Mouse (Mus musculus) right cerebral cortex, postnatal 4 days (tissue): ENCODE results near the gene Gm49337.

Experiments used
- DNase-seq: peaks from one replicate; pipeline ENCODE4 v3.0.0-alpha.2; 2022

Gene Gm49337

DNA sequence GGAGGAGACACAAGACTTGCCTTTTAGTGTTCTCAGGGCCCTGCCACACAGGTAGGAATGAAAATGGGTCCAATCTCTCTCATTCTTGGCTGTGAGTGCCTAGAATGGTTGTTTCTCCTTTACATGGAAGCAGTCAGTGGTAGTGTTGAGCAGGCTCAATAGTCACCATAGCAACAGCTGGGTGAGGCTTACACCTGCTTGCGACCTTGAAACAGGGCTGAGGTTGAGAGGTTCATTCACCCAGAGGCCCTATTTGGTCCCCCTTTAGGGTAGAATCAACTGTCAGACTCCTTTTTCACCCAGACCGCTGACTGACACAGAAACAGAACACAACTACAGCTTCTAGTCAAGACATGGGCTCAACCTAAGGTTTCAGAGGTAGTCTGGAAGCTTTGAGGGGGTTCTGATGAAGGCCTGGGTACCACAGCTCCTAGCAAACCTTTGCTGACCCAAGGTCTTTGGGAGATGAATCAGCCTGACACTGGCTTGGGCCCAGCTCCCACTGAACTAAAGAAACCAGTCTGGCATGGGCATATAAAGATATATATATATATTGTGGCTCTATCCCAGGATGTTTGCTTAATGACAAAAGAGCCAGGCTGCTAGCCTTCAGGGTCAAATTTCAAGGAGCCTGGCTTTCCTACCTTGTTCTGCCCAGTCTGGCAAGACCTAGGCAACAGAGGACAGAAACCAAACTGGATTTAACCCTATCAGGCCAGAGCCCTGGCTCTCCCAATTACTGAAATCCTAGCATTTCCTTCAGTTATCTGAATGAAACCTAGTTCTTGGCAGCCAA, 8.2 kb upstream of the Gm49337 start:
- no peak for DNase-seq

DNA sequence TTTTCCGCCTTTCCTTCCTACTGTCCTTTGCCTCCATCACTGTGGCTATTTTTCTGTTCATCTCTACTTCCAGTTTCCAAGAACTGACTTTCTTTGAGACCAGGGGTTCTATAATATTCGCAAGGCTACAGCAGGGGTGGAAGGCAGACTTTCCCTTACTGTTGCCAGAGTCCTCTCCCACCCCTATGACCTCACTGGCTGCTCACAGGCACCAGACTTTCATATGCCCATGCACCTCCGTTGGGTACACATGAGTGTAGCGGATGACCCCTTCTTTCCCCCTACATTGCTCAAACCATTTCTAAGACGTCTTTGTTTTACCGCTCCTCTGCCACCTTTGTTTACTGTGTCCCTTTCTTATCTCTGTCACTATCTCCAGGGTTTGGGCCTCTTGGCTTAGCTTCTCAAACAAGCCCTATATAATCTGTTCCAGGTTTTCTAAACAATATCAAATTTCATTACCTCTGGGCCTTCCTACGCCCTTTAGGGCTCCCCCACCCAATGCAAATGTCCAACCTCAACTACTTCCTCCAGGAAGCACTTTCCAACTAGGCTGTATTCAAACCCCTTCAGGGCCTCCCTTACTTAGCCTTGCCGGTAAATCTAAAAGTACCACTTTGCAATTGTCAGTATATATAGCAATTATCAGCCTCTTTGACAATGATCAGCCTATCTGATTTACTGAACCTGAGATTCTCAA, 7.3 kb upstream of the Gm49337 start:
- DNase-seq, result no peak

DNA sequence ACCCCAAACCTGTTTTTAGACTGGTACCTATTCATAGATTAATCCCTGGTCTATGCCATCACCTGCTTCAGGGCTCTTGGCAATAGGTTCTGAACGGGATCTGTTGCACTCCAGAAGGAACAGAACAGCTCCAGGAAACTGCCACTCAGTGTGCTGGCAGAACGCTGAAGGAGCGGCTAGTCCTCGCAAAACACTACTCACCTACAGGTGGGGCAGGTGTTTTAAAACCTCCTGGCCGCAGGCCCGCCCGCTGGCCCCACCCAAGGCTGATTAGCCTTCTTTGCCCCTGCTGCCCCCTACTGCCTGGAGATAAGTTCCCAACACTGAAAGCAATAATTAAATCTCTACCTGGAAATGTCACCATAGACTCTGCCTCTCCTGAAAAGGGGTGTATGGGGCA, 5.8 kb upstream of the Gm49337 start, which contains the start of gene Tspan1:
TSS of gene Tspan1 (minus strand) at position 198 of the 400 bp plus-strand sequence.
- peak; percentile 6 for DNase-seq

DNA sequence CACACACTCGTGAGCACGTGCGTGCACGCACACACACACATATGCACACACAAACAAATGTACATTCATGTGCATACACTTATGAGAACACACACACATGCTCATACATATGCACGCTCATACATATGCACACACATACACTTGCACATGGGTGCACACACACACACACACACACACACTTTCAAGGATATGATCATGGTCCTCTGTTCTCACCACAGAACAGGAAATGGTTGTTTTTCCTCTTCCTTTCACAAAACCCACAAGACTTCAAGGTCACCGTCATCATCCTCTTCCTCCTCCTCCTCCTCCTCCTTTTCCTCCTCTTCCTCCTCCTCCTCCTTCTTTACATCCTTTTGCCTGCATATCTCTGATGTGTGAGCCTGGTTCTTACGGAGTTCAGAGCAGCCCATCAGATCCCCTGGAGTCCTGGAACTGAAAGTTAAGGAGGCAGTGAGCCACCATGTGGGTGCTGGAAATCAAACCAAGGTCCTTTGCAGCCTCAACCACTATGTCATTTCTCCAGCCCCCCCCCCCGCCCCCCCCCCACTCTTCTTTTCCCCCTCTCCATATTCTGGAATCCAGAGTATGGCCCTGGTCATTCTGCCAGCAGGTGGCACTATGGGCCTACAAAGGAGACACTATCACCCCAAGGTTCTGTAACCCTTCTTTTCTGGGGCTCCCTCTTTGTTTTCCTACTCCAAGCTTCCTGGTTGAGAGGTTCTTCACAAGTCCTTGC, 4.4 kb upstream of the Gm49337 start:
- peak; percentile 86 for DNase-seq

DNA sequence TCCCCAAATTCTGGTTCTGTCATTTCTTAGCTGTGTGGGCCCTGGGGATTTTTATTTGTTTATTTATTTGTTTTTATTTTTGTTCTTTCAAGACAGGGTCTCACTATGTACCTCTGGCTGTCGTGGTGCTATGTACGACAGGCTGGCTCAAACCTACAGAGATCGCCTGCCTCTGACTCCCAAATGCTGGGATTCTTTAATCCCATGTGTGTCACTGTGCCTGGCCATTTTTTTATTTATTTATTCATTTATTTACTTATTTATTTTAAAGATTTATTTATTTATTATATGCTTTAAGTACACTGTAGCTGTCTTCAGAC, 3.9 kb upstream of the Gm49337 start:
- no peak for DNase-seq

DNA sequence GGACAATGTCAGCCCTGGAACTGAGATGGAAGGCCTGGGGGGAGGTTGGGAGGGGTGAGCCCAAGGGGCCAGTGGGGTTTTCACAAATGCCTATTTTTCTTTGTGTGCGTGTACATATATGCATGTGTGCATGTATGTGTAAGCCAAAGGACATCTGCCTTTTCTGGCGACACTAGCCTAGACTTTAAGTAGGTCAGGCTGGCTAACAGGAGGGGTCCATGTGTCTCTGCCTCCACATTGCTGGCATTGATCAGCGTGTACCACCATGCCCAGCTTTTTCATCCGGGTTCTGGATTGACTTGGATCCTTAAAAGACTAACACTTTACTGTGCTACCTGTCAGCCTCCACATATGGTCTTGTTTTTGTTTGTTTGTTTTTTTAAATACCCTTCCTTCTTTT, 568 bp downstream of the Gm49337 start:
- DNase-seq, result no peak

DNA sequence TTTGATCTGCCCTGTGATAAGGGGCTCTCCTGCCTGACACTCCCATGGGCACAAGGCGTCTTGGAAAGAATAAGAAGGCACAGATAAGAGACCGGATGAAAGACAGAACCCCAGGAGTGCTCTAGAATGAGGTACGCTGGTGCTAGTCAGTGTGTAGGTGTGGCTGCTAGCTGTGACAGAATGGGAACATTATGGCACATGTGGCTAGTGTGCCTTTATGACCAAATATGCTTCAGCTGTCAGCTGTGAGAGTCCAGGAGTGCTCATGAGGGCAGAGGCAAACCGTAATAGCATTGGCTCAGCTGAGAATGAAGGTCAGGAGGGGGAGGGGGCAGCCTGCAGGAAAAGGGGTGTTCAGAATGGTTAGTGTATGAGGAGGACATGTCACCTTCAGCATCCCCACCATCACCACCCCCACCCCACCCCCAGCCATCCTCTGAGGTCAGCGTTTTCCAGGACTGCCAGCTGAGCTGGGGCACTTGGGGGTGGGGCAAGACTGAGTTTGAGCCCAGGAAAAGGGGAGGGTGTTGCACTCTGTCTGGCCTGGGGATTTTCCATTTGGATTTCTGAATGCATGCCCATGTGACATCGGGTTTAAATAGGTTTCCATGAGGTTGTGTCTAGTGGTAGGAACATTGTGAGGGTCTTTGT, 1.4 kb downstream of the Gm49337 start:
- DNase-seq, result no peak

DNA sequence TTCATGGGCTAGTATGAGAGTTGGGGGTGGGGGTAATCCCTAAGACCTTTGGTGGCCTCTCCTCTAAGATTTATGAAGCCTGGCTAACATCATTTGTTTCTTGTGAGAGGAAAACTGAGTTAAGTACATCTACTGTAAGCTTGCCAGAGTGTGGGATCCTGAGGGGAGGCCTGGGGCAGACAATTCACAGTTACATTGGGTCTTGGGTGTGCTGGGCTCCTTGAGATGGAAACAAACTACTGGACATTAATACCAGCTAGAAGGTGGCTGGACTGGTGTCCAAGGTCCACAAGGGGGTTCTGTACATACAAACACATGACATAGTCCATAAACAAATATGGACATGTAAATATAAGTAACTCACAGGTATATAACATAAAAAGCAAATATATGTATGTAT, 2.0 kb downstream of the Gm49337 start:
- DNase-seq, result no peak

DNA sequence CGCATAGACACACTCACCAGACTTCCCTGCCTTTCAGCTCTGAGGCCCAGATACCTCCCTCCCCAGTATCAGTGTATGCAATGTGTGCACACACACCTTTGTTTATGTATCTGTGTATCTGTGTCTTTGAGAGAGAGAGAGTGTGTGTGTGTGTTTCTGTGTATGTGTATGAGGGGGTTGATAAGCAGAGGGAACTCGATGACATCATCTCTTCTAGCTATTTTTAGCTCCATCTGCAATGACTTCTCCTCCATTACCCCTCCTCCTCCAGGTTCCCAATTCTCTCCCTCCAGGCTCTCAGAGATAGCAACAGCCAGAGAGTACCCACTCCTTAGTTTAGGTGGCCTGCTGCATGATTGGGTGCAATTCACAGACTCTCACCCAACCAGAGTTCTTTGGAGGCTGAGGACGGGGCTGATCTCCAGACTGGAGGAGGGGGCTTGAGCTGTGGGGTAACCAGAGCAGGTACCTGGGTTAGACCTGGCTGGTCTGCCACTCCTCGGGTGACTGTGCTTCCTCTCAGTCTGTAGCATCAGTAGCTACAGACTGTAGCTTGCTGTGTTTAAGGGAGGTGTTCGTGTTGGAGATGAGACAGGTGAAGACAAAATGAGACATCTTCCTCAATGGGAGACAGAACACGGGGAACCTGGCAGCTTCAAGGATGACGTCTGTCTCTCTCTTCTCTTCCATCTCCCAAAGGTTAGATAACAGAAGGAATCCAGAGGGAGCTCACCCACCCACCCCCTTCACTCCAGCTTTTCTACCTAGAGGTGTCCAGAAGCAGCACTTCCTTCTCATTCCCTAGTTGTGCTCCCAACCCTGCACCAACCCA, 2.7 kb downstream of the Gm49337 start:
- DNase-seq, result no peak

DNA sequence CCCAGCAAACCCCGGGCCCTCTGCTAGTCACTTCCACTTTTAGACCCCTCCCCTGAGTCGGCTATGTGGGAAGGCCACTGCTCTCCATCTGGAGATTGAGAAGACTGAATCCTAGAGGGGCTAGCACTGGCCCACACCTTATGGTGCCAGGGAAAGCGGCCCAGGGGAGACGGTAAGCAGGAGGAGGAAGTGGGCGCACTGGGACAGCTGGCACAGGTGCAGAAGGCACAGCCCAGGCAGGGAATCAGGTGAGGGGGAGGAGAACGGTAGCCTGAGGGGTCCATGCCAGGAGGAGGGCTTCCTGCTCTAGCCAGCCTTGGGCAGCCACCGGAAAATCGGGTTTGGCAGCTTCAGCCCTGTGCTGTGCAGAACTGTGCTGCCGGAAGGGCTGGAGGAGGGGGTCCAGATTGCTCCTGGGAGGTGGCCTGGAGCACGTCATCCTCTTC, 3.4 kb downstream of the Gm49337 start:
- peak; percentile 63 for DNase-seq

DNA sequence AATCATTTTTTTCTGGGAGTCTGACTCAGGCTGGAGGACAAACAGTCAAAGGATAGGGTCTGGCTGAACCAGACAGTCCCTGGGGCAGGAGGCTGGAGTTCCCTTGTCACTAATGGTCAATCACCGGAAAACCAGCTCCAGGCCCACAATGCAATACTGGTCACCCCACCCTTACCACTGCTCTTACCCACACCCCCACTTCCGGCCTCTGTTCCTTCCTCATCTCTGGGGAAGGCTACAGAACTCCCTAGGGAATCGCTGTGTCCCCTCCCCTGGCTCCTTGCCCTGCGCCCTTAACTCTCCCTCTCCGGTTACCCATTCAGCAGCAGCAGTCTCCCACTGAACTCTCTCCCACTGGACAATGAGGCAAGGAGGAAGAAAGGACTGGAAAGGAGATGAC, 4.0 kb downstream of the Gm49337 start:
- DNase-seq, result peak; percentile 40

DNA sequence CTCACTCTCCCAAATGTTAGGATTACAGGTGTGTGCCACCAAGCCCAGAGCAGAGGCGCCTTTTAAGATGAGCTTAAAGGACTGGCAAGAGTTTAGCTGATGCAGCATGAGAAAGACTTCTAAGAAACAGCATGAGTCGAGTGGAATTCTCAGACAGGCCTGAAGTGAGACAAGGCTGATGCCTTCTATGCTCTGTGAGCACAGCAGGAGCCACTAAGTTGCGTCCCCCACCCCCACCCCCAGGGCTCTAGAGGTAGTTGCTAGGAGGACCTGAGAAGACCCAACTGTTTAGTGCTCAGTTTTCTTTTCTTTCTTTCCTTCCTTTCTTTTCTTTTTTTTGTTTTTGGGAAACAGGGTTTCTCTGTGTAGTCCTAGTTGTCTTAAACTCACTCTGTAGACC, 8.9 kb downstream of the Gm49337 start:
- DNase-seq, result no peak

DNA sequence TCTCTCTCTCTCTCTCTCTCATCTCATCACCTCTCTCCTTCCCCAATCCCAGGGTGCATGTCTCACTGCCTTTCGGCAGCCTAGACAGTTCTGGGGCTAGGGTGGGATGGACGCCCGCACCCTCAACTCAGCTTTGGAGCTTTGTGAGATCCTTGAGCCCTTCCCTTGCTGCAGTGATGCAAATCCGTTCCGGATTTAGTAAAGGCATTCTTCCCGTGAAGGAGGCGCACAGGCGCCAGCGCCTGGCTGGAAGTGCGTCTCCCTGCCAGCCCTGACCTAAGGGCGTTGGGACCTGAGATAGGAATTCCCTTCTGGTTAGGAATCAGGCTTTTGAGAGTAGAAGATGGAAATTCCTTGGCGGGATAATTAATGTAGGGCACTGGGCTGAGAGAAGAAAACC, 9.6 kb downstream of the Gm49337 start:
- DNase-seq, result no peak

DNA sequence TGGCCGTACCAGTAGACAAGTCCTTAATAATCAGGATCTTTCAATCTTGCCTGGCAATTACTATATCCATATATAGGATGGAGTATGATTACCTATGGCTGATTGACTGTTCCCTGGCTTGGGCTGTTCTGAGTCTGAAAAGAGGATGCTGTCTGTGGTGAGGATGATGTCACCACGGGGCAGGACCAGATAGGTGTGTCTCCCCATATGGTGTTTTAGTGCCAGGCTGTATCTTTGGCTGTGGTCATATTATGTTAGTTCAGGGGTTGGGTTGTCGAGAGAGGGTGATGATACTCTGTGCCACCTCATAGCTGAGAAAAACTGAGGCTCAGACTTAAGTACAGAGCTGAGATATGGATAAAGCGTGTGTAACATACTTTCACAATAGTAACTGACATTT, 11.9 kb downstream of the Gm49337 start:
- no peak for DNase-seq

DNA sequence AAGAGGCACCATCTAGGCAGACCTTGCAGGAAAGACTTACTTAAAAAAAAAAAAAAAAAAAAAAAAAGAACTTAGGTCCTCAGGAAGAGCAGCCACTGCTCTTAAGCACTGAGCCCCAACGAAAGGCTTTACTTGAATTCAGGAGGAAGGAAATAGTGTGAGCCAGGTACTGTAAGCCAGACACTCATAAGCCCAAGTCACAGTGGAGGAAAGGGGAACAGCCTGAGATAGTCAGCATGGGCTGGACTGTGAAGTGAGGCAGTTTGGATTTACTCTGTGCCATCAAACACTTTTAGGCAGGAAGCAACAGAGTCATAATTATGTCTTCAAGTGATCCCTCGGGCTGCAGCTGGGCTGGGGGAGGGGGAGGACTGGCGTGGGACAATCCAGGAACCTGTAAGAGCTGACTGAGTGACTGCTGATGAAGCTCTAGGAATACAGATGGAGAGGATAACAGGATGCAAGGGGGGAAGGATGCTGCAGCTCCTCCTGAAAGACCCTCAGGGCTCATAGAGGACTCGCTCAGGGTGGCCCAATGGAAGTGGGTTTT, 19.2 kb downstream of the Gm49337 start:
- DNase-seq, result no peak

DNA sequence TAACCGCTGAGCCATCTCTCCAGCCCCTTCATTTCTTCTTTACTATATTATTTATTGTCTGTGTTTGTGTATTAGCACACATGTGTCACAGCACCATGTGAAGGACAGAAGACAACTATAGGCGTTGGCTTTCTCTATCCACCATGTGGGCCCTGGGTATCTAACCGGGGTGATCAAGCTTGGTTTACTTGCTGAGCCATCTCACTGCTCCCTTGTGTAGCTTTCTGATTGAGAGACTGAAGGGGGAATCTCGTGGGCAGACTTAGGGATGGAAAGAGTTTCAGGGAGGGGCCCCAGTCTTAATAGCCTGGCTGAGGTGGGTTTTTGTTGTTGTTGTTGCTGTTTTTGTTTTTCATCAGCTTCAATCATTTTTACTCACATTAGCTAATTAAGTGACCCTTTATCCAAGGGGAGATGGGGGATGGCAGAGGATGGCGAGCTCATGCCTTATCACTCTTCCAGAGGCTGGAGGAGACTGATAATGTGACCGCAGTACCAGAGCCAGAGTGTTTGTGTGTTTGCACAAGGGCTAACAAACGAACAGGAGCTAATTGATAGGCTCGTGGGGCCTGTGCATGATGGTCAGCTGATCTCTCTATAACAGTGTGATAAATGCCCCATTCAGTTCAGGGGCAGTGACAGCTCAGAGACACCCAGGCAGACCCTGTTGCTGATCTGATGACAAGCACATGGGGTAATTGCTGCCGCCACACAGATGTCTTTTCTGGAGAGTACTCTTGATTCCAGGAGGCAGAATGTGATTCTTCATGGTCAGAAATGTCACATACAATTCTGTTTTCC, 20.6 kb downstream of the Gm49337 start:
- no peak for DNase-seq

DNA sequence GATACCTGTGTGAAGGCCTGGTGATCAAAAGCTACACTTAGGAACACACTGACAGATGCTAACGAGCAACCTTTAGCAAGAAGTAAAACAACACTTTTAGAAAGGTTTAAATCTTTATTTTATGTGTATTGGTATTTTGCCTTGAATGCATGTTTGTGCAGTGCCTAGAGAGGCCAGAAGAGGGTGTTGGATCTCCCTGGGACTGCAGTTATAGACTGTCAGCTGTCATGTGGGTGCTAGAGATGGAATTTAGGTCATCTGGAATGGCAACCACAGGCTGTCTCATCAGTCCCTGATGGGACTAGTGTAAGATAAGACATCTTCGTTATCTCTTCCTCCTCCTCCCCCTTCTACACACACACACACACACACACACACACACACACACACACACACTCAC, 25.2 kb downstream of the Gm49337 start:
- no peak for DNase-seq

DNA sequence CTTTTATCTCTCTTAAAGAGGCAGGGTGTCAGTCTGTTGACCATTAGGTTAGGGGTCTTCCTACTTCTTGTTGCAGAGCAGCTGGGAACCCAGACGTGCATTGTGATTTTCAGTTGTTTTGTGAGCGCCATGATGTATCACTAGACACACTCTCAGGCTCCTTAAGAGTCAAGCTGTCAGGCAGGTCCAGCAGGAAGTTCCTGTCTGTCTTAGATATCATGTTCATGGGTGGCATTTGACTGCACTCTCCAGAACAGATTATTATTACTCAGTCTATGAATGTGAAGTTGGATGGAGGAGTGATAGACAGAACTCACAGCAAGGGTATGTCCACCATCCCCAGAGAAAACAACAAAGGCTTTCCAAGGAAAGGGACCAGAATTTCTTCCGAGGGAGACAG, 31.2 kb downstream of the Gm49337 start:
- DNase-seq, result no peak

DNA sequence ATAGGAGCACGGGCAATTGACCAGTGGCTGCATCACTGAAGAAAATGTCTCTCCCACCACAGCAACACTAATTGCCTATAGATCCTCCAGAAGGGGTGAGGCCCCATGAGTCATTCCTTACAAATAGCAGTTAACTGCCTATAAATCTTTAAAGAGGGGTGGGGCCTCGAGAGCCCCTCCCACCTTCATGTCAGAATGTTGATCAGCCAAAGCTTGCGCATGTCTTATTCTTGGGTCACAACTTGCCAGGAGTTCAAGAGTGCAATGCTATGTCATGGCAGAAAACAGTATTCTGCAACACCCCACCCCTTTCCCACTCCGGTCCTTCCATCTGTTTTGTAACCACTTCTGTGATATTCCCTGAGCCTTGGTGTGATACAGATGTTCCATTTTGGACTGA, 33.3 kb downstream of the Gm49337 start:
- DNase-seq, result no peak

DNA sequence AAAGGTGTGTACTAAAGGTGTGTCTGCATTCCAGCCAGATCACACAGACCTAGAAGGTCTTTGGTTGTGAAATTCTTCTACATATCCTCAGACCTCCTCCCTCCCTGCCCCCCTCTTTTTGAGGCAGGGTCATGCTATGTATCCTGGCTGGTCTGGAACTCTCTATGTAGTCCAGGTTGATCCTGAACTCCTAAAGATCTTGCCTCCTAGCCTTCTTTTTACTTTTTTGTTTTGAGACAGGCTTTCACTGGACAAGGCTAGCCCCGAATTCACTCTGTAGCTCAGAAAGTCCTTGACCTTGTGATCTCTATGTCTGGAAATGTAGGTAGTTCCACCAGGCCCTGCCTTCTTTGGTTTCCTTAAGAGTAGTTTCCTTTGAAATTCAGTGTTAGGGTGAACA, 35.7 kb downstream of the Gm49337 start:
- DNase-seq, result no peak

DNA sequence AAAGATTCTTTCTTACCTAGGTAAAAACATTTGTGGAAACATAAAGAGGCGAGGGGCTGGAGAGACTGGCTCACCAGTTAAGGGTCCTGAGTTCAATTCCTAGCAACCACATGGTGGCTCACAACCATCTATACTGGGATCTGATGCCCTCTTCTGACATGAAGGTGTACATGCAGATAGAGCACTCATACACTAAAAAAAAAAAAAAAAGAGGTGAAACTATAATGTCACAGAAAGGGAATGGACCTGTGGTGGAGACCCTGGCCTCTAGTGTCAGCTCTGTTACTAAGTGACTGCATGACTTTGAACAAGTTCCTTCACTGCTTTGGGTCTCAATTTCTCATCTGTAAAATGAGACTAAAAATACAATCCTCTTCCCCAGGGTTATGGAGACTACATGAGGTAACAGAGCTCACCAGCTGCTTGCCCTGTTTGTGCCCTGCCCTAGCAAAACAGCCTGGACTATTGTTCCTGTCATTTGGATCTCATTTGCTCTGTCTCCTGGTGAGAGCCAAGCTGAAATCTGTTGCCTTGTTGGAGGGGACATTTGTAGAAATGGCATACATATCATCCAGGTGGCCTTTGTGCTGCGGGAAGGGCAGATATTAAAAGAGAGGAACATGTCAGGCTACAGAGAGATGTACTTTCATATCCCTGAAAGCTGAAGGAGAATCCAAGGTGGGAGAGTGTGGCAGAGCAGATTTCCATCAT, 42.9 kb downstream of the Gm49337 start:
- DNase-seq, result no peak
